Mouse (Mus musculus) erythroblast, embryonic 14.5 days (primary cell): ENCODE measurements around the gene Recql.

Source experiments
- GATA1 ChIP-seq: IDR thresholded peaks from 2 replicates; pipeline ENCODE4 v1.6.1; 2012; ENCODE audit warnings: low read length, inconsistent platforms, mixed read lengths
- TAL1 ChIP-seq: IDR thresholded peaks from 3 replicates; pipeline ENCODE4 v1.6.1; 2012; ENCODE audit warnings: low read length, inconsistent platforms, mixed read lengths

DNA sequence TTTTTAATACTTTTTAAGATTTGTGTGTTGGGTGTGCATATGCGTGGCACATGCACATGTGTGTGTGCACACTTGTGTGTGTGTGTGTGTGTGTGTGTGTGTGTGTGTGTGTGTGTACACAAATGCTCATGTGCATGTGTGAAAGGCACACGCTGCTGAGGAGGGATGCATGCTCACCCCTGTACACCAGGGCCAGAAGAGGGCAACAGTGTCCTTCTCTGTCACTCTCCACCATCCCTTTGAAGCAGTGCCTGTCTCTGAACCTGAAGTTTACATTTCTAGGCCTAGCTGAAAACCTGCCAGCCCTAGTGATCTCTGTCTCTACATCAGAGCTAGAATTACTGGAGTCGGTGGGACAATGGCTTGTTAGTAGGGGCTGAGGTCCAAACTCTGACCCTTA, 60.3 kb downstream of the Recql start:
- no peak for TF ChIP-seq GATA1
- TF ChIP-seq TAL1, result no peak
